Mouse (Mus musculus): ENCODE data around the gene Gng11.

GRCm38 (mm10) chr6:3993492-3993891 lies 10.2 kb upstream of the Gng11 start, which contains the start of gene Gngt1:
- TF ChIP-seq CTCF (IDR thresholded peaks at IDR 0.05; ENCODE audit: control insufficient read depth, insufficient read depth, low read length) (no peak), POLR2A (IDR thresholded peaks at IDR 0.05; ENCODE audit: borderline replicate concordance, control insufficient read depth, low read depth, low read length) (no peak)

Data from bone marrow, adult 2 months (tissue).